Mouse (Mus musculus) stomach, postnatal 0 days (tissue): Measurements from ENCODE around the gene Naaladl2.

Experiments used
- CTCF ChIP-seq: IDR thresholded peaks from 2 replicates; pipeline ENCODE4 v1.5.1; 2016; ENCODE audit warnings: antibody characterized with exemption, low read depth, mild to moderate bottlenecking, moderate library complexity
- EP300 ChIP-seq: optimal IDR thresholded peaks from 2 replicates; pipeline ENCODE3; 2016; ENCODE audit warnings: antibody characterized with exemption

DNA sequence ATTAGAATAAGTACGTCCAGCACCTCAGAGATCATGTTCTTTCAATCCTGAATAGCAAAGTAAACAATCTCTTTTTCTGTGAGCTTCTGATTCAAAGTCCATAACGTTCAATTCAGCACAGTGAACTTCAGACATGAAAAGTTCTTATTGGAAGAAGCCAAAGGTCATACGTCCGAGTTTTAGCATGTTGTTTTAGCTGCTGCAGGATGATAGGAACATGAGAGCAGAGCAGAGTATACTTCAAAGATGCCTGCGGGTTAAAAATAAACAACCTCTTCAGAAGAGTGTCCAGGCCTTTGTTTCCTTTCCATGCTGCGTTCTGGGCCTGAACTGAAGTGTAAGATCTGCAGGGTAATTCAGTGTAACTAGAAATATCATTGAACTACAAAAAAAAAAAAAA lies 222.7 kb downstream of the Naaladl2 start:
- no peak for TF ChIP-seq CTCF
- no peak for TF ChIP-seq EP300
